Mouse (Mus musculus): ENCODE measurements around the gene Sim2.

Sim2 gene

DNA sequence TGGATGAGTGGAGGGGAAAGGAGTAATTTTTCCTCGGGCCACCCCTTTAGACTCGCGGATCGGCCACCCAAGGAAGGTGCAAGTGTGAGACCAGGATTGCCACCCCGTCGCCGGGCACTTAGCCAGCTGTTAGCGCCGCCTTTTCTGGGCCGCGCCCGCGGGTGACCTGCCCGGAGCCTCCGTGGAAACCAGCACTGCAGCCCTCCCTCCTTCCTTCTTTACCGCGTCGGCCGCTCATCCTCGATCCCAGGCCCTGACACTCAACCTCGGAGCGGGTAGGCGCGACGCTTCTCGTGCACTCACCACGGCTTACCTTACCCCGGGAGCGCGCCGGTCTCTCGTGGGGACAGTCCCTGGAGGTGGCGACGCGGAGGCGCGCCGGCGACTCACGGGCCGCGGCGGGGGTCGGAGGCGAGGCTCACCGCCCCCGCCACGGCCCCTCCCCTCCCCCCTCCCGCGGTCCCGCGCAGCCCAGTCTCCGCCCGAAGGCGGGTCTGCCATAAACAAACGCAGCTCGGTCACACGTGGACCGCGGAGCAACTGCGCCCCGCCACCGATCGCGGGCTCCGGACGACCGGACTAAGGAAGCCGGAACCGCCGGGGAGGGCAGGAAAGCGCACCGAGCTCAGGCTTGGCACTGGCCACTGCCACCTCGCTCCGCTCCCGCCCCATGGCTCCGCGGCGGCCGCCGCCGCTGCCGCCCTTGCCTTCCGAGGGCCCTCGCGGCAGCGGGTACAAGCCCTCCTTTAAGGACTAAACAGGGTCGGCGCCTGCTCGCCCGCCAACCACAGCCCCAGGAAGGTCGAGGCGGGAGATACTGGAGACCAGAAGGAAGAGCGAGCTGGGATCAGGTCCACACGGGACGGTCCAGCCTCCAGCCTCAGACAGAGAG is at the start of gene Sim2:
Gene Sim2, plus strand, starts transcription at position 221 of the 892 bp plus-strand sequence.
- peak; percentile 34 for DNase-seq

DNA sequence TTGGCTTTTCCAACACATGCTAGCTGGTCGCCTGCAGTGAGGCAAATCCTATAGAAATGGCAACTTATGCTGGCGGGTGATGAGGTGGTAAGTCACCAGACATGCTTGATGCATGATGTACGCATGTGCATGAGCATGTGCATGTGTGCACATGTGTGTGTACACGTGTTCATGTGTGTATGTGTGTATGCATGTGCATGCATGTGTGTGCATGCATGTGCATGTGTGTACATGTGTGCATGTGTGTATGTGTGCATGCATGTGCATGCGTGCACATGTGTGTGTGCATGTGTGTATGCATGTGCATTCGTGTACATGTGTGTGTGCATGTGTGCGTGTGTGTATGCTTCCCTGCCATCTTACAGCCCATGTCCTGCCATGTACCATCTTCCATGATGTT is 47.5 kb upstream of the Sim2 start:
- no peak for DNase-seq

DNA sequence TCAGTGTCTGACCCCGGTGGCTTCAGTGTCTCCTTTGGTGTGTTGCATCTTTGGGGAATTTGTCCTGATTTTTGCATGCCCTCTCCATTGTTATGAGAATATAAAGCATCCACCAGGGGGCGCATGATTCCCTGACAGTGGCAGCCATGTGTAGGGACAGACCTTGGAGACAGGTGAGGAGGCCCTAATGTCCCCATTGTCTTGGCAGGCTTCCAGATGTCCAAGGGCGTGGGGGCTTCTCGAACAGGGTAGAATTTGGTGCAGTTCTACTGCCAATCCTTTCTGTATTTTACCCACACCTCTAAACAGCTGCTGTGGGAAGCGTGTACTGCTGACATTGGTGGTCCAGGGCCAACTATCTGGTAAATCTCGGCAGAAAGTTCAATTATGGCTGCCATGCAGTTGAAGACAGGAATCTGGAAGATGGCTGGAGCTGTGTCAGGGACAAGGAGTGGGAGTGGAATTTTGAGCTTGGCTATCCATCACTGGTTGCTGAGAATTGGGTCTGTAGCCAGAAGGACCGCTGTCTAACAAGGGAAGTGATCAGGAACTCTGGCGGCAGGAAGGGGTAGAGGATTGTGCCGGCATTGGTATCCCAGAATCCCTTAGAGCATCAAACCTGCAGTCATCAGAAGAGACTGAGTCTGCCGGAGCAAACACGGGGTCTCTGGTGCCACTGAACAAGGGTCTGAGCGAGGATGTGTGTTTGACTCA is 46.3 kb upstream of the Sim2 start:
- peak; percentile 83 for DNase-seq

DNA sequence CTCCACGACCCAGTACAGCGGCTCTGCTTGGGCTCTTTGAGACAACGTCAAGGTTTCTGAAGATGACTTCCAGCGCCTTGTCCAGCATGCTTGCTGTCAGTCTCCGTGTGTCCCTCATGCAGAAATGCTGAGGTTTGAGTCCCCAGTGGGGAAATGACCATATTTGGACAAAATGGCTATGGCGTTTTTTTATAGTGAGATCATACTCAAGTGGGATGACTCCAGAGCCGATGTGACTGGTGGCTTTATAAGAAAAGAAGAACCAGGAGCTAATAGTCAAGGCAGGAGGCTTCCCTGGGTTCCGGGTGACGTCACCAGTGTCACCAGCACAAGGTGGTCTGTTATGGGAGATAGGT is 45.8 kb upstream of the Sim2 start:
- no peak for DNase-seq

DNA sequence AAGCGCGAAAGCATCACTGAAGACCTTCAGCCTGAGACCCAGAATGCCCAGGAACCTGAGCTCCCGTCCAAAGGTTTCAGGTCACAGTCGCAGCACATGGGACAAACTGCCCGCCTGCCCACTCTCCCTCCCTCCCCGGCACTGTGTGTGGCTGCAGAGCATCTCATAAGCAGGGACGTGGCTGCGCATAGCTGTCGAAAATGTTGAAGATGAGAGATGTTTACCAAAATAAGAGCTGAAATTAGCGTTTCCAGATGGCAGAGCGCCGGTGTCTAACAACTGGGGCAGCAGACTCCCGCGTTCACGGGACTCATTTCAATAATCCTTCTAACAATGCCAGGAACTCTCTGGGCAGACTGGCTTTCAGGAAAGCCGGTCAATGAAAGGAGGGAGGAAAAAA is 44.2 kb upstream of the Sim2 start:
- DNase-seq: no peak

DNA sequence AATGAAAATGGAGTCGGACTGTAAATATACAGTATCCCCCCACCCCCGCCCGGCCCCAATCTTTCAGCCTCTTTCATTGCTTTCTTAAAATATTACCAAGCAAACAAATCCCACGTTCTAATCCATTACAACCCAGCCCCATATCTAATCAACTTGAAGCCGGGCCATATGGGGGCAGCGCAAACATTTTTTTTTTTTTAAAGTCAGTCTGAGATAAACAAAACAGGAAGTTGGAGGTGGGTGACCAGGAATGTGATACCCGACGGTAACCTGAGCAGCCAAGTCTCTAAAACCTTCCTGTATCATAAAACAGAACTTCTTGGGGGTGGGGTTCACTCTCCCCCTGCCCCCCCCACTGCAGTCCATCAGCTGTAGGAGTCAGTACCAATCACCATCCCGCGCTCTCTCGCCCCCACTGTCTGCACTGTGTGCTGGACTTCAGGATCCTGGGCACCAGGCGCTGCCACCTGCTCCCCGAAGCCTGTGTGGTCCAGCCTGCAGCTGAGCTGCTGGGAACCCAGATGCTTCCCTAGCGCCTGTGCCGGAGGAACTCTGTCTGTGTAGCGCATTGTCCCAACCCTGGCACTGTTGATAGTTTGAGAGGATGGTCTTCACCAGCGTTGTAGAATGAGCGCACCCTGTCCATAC is 43.5 kb upstream of the Sim2 start:
- no peak for DNase-seq

DNA sequence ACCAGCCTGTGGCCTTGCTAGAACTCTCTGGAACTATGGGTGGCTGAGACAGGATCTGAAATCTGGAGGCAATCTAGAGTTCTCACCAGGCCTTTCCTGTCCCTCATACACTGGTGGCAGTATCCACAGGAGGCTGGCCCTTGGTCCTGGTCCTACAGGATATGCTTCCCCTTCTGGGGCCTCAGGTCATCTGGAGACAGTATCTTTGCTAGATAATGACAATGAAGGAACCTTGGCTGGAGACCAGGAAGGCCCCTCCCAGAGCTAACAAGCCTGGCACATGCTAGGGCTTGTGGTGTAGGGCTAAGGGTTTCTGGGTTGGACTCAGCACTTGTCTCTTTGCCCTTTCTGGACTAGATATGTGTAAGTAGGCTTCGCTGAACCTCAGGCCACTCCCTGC is 40.9 kb upstream of the Sim2 start:
- no peak for DNase-seq

DNA sequence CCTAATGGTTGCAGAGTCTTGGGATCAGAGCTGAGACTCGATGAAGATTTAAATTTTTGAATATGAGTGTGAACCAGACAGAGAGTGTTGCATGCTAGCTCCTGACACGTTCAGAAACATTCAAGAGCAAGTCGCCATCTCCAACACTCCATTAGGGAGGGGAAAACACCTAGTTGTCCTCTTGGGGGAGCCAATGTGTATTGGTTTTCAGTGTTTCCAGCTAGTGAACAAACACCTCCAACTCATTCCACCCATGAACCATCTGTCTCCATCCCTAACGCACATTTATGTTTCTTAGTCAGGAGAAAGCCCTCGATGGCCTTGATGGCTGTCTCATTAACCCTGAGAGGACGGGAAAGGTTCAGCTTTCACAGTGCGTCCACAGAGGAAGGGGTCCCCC is 39.7 kb upstream of the Sim2 start:
- no peak for DNase-seq

DNA sequence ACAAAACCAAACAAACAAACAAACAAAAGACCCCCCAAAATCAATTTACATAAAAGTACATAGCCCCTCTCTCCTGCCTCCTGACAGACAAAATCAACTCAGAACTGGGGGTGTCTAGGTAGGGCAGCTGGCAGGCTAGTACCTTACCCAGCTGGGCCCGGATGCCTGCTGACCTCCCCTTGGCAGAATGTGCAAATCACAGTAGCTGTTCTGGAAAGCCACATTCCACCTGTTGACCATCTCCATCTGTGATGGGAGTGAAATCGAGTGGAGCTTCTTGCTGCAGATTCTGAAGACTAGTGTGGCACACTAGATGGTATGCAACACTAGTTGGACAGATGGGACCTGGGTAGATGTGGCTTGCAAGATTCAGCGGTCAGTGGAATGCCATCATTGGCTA is 34.4 kb upstream of the Sim2 start:
- no peak for DNase-seq

DNA sequence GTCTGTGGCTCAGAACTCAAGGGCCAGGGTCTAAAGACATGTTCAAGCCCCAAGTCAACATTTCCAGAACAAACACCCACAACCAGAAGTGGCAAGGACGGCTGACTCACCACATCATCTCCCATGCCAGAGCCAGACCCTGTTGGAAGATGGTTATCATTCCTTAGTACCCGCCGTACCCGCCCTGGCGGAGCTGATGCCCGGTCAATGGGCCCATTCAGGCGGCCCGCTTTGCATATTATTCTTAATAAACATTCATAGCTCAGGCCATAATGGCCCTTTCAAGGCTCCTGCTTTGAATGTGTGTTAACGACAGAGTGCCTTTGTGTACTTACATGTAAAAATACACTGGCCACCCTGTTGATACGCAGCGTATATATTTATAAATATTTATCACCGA is 29.6 kb upstream of the Sim2 start:
- DNase-seq: no peak

DNA sequence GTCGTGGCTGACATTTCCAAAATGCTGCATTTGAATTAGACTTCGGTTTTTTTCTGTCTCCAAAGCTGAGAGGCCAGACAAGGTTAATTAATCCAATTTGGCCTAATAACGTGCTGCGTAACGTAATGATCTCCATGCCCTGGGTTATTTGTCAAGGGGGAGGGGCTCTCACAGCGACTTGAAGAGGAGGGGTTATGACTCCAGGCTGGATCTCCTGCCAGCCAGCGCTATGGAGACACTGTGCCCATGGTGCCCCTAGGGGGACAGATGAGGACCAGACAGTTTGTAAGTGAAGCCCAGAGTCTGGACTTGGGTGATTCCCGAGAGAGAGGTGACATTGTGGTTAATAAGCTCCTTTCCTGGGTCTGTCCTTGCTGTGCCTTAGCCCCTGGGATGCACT is 29.2 kb upstream of the Sim2 start:
- no peak for DNase-seq

DNA sequence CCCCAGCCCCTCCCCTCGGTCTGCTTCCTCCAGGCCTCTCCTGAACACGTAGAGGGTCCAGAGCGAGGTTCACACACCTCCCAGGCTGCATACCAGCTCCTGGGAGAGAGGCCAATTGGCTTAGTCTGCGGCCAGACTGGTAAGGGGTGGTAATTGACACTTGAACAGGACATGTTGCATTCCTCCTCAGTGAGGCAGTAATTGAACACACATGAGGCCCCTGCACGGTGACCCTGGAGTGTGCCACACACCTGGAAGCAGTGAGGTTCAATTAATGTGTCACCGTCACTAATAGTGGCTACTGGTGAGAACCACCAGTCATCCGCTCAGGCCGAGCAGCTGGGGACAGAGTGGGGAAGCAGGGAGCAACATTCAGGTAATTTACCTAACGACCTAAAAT is 24.9 kb upstream of the Sim2 start:
- no peak for DNase-seq

DNA sequence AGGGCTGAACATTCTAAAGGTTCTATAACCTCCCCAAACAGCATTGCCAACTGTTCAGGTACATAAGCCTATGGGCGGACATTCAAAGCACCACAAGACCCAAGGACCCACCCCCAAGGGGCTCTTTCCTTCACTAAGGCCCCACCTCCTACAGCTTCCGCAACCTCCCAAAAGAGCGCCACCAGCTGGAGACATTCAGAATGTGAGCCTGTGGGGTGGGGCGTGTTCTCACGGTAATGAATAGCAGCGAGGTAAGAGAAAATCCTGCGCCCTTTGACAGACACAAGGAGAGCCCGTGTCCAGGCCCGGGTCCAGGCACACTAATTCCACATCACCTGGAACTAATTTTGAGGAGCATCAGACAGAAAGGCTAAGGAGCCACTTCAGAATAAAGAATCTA is 20.5 kb upstream of the Sim2 start:
- DNase-seq: no peak

DNA sequence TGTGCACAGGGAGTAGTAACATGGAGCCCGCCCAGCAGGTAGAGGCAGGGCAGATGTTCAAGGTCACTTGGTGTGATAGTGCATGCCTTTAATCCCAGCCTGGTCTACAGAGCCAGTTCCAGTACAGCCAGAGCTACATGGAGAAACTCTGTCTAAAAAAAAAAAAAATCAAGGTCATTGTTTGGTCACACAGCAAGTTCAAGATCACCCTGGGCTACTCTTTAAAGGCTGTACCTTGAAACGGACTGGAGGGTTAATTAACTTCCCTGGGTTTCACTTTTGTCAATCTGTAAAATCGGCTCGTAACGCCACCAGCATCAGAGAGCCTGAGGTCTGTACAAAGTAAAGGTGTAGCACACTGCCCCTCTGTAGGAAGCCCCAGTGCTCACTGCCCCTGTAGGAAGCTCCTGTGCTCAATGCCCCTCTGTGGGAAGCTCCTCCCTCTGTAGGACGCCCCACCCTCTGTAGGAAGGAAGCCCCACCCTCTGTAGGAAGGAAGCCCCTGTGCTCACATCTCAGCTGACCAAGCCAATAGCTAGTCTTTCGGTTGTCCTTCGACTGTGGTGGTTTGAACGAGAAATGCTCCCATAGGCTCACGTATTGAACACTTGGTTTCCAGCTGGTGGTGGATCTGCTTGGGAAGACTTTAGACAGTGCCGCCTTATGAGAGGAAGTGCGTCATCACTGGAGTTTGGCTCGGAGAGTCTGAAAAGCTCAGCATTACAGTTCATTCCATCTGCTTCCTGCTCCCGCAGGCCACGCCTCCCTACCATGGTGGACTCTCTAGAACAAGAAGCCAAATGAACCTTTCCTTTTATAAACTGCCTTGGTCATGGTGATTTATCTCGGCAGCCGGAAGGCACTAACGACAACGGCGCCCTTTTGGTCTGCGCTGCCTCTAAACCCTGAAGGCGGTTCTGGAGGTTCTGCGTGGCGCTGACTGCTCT is 18.7 kb upstream of the Sim2 start:
- DNase-seq: no peak

DNA sequence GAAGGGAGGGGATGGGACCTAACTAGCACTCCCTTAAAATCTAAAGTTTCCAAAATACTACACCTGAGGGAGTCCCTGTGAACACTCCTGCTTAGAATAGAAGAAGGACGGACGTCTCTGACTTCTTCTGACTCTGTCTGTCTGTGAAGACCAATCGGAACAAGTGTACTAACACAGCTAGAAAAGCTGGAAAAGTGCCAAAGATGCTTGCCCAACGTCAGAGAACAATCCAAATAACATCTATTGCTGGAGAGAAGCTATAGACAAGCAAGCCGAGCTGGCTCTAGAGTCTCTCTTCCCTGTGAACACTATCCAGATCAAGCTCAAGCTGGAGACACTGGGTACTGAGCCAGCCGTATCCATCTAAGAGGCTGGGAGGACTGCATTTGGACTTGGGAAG is 18.0 kb upstream of the Sim2 start:
- no peak for DNase-seq

DNA sequence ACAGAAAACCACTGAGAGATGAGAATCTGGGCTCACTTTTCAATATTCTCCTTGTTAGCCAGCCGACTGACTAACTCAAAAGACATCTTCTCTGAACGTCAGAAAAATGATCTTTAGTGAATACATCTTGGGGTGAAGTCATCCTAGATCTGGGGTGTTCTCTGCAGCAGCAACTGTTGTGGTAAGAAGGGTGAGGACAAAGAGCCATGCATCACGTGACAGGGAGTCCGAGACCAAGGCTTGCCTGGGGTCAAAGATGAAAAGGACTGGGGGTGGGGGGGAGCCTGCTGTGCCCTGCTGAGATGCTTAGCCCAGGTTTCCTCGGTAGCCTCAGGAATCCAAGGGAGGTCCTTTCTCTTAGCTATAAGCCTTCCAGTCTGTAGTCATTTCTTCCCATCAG is 17.5 kb upstream of the Sim2 start:
- no peak for DNase-seq

DNA sequence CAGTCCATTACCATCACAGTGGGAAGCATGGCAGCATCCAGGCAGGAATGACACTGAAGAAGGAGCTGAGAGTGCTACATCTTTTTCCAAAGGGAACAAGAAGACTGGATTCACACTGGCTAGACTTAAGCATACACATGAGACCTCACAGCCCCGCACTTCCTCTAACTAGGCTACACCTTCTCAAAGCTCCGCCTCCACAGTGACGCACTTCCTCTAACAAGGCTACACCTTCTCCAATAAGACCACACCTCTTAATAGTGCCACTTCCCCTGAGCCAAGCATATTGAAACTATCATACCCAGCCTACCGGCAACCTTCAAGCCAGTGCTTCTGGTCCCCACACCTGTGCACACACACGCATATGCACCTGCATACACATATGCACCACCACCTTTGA is 15.7 kb upstream of the Sim2 start:
- DNase-seq: no peak

DNA sequence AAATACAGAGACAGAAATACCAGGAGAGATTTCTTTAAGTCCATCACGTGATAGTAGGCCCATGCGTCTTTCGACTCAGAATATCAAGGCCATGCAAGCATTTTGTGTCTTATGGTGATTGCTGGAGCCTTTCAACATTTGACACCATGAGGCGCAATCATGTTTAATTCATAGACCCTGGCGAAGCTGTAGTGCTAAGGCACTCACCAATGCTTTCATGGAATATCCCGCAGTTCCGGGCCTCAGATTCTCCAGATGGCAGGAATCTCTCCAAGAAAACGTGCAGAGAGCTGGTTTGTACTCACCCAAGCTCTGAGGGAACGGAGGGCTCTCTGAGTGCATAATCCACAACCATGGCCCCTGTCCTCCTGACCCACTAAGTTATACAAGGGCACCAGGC is 13.8 kb upstream of the Sim2 start:
- no peak for DNase-seq

DNA sequence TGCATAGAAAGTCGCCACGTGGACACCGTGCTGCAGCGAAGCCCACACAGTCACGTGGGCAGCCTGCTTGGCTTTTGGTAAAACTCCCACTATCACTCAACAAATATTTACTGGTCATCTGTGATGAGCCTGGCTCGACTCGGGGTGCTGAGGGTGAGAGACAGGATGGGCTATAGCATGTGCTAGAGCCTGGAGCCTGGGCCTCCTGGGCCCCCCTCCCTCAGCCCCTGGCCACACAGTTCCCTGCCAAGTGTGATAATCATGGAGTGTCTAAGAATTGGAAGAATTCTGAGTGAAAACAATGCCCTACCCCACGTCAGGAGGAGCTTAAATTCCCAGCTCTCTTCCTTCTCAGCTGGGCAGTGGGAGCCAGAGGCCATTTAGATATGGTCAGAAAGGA is 13.3 kb upstream of the Sim2 start:
- no peak for DNase-seq

DNA sequence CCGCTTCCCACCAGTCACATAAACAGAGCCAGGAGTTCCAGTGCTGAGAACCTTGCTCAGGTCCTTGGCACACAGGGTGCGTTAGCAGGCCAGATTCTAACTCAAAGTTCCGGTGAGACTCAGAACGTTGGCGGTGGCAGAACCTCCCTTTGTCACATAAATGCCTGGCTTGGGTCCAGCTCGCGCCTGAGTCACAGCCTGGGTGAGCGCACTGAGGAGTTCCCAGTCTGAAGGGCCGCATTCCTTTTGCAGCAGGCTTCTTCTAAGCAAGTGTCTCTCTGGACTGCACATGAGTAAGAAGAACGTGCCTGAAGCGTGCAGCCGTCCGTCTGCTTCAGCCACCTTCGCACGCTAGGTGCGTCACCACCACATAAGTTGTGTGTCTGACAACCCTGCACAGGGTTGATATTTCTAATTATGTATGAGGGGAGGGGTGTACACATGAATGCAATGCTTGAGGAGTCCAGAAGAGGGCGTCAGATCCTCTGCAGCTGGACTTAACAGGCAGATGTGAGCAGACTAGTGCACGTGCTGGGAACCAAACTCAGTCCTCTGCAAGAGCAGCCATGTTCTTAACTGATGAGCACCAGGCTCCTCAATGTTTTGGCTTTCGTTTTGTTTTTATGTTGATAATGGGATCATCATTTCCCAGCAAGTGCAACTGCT is 9.2 kb upstream of the Sim2 start:
- peak; percentile 81 for DNase-seq

DNA sequence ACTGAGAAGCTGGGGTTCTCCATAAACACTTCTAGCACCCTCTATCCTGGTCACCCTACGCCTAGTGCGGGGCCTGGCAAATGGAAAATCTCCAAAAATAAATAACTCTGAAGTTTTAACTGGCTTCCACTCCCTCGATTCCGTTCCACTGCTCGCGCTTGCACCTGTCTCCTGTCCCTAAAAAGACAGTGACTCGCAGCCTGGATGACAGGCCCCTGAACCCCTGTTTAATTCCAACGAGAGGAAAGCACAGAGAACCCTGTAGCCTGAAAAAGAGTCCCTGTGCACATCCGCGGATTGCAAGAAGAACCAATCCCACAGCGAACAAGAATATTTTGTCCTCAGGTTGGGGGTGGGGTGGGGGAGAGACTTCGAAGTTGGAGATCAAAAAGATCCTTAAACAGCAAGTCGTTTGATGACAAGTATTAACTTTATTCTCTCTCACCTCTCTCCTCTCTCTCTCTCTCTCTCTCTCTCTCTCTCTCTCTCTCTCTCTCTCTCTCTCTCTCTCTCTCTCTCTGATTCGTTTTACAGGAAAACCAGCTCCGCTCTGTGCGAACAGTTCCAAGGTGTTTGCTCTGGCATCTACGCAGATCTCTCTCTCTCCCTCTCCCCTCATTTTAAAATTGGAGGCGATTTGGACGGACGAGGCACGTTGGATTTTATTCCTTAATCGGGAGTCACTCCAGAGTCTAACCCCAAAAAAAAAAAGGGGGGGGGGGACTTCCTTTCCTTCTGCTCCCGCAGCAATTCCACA is 6.2 kb upstream of the Sim2 start:
- DNase-seq: no peak

Data from lung, postnatal 36 days (tissue).